Mouse (Mus musculus) cerebellum, adult 11-12 months (tissue): ENCODE measurements around the gene Smim5.

Experiments used
- DNase-seq: peaks from one replicate; pipeline ENCODE4 v3.0.0; 2022

Gene Smim5

DNA sequence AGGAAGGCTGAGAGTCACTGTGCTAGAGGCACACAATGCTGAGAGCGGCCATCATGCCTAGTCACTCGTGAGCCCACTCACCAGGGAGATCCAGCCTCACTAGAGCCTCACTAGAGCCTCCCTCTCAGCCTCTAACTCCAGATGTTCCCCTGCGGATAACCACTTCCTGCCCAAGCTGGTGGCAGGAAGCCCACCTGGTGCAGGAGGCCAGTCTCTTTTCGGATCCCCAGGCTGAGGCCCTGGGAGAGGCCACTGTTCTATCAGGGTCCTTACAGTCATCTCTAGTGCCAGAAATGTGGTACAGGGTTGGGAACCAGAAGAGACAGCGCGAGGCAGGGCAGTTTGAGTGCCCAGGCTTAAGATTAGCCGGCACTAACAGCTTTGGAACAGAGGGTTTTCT is 1.3 kb upstream of the Smim5 start:
- no peak for DNase-seq

- DNase-seq: peak; percentile 86
Observed at GRCm38 (mm10) chr11:115898886-115899285, 880 bp upstream of the Smim5 start.

- DNase-seq: no peak
Observed at GRCm38 (mm10) chr11:115900561-115901337, 983 bp downstream of the Smim5 start.

DNA sequence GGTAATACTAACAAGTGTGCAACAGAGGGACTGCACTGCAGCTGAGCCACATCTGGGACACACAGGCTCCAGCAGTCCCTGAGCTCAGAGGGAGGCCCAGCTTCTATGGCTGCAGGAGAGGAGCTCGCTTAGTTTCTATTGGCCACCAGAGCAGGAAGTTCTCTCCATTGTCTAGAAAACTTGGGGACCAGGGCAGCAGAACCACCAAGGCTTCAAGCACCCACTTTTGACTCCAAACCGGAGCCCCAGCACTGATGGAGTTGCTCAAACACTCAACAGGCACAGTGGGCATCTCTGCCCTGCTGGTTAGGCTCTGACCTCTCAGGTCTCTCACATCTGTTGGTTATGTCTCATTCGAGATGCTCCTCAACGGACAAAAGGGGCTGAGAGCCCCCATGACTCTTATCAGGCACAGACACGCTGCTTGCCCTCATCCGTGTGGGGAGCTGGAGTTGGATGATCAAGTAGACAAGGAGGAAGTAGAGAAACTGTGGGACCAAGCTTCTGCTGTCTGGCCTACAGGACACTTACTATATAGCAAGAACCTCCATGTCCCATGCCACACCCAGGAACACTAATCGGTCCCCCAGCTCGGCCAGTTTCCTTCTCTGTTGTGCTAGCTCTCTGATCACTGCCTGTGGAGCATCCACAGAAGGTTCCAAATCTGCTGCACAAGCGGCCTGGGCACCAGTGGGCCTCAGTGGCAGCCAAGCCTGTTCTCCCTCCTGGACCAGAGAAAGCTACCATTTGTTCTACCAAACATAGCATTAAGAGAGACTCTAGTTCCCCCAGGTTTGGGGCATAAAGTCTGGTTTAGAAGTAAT is 1.8 kb downstream of the Smim5 start:
- DNase-seq: no peak

GRCm38 (mm10) chr11:115902177-115902576 is 2.4 kb downstream of the Smim5 start:
- DNase-seq: no peak

DNA sequence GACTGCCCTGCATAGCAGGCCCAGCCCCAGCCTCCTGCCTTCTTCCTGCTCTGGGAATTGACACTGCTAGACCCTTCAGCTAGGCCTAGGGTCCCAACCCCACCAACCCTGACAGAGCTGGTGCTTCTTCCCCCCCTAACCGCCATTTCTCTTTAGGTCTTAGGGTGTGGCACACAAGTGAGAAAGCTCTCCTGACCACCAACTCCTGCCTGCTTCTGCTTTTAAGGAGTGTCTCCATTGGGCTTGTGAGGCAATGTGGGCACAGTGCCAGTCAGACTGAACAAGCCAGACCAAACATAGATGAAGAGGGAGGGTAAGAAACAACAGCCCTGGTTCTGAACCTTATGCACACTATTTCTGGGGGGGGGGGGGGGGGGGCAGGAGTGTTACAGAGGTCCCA is 3.1 kb downstream of the Smim5 start:
- no peak for DNase-seq

DNA sequence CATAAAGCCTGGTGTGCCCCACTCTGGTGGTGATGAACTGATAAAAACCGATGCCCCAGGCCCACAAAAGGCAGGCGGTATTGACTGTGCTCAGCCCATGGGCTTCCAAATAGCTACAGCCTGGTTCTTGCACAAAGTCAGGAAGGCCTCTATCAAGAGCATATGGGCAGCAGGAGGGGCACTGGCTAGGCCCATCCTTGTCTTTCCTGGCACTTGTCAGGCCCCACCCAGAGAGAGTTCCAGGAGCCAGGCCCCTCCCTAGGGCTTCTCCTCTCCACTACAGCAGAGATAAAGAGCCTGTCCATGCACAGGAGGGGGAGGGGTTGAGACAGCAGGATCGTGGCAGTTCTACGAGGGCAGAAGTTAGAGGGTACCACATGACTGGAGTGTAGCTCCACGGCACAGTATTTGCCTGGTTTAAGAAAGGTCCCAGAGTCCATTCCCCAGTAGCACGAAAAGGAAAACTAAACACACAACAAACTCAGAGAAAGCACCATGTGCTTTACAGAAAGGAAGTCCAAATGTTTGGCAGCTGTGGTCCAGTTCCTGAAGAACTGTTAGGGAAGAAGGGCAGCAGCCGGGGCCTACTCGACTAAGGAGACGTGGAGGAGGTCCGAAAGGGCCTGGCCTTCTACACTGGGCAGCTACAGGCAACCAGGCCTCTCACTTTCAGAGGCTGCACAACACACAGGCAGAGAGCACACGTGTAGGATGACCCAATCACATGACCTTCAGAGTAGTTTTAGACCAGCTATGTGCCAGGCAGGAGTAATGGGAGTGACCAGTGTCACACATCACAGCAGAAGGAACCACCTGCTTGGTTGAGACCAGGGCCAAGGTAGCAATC is 3.8 kb downstream of the Smim5 start:
- no peak for DNase-seq

GRCm38 (mm10) chr11:115904231-115904955 is 4.6 kb downstream of the Smim5 start:
- DNase-seq: no peak

- DNase-seq: no peak
Observed at GRCm38 (mm10) chr11:115904956-115905790, 5.4 kb downstream of the Smim5 start.

DNA sequence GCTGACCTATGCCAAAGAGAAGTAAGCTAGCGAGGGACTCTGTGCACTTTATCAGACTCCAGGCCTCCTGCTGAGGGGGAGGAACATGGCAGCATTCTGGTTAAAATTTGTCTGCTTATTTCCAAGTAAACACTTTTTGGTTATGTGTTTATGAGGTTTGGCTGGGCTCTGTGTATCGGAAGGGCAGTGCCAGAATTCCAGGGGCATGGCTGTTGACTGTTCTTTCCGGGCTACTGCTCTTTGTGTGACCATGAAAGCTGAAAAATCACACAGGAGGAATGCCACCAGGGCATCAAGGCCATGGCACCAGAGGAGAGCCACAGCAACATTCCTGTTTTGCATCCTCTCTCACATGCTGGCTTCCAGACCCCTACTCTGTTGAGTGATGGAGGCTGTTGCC is 6.3 kb downstream of the Smim5 start:
- DNase-seq: no peak

DNA sequence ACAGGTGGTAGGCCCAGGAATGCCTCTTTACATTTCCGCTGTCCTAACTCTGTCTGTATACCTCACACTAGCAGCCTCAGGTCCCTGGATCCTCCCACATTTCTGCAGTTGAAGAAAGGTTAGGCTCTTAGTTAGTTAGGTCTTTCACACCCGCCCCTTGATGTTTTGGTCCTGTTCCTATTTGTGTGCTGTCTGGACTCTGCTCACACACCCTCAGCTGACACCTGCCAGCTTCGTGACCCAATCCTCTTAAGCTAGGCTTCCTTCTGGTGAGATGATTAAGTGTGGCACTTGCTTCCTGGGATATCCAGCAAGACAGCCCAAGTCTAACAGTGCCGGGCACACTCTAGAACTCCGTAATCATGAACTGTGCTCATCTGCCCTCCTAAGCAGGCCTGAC is 6.8 kb downstream of the Smim5 start:
- DNase-seq: no peak

- DNase-seq: no peak
Observed at GRCm38 (mm10) chr11:115911134-115911561, 11.4 kb downstream of the Smim5 start.

DNA sequence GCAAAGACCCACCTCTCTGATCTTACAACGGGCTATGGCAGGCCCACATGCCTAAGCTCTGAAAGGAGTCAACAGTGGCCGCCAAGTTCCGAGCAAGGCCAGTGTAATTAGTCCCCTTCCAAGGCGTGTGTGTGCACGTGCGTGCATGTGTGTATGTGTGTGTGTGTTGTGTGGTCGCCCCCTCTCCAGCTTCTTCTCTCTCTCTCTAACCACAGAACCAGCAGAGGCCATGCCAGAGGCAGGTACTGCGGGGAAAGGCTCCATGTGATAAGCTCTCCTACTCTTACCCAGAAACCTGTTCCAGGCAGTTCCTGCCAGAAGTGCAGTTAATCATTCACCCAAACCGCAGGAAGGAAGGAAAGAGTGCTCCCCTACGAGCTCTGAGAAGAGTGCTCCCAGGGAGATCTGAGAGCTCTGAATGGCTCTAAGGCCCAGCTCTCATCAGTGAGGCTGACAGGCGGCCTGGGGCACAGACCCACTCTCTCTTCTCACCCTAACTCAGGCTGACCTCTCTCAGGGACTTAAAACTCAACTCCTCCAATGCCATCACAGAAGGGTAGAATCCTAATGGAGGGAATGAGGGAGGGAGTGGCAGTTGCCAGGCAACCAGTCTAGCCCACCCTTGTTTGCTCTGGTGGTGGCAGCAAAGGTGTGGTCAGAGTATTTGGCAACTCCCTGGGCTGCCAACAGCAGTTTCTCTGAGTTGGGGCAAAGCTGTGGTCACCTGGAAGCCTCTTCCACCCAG is 12.0 kb downstream of the Smim5 start, which contains the start of gene Smim6:
TSS of gene Smim6 (plus strand) at position 386 of the 745 bp plus-strand sequence.
- no peak for DNase-seq

DNA sequence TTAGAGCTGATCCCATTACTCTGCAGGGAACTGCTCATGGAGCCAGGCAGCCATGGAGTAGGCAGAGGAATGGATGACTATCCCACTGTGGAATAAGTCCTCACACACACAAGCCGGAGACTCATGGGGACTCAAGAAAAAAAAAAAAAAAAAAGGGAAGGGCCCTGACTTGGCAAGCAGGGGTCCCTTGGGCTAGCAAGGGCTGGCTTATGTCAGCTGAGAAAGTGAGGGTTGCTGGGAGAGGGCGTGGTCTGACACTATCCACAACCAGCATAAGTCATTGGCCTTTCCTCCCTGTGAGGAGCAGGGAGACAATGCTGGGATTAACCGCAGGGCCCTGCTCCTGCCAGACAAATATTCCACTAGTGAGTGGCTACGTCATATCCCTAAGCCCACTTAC is 16.8 kb downstream of the Smim5 start:
- DNase-seq: no peak

DNA sequence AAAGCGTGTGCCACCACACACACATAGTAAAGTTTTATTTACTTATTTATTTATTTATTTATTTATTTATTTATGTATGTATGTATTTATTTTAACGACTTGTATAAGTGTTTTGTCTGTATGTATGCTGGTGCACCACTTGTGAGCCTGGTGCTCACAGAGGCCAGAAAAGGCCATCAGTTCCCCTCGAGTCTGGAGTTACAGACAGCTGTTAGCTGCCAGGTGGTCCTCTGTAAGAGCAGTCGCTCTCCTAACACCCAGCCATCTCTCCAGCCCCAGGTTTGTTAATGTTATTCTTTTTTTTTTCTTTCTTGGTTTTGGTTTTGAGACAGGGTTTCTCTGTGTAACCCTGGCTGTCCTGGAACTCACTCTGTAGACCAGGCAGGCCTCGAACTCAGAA is 18.9 kb downstream of the Smim5 start:
- DNase-seq: no peak

GRCm38 (mm10) chr11:115919073-115919472 is 19.3 kb downstream of the Smim5 start:
- DNase-seq: no peak

DNA sequence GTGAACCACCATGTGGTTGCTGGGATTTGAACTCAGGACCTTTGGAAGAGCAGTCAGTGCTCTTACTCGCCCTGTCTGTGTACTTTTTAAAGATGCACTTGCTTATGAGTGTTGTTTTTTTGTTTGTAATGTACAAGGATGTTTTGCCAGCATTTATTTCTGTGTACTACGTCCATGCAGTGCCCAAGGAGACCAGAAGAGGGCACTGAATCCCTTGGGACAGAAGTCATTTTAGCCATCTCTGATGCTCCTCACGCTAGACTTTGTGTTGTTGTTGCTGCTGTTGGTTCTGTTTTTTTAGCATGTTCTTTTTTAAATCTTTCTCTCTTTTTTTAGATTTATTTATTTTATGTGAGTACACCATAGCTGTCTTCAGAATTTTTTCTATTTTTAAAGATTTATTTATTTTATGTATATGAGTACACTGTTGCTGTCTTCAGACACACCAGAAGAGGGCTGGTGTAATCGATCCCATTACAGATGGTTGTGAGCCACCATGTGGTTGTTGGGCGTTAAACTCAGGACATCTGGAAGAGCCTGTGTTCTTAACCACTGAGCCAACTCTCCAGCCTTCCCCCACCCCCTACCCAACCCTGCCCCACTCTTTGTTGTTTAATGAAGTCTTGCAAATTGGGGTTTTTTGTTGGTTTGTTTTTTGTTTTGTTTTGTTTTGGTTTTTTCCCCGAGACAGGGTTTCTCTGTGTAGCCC is 20.5 kb downstream of the Smim5 start:
- peak; percentile 27 for DNase-seq

DNA sequence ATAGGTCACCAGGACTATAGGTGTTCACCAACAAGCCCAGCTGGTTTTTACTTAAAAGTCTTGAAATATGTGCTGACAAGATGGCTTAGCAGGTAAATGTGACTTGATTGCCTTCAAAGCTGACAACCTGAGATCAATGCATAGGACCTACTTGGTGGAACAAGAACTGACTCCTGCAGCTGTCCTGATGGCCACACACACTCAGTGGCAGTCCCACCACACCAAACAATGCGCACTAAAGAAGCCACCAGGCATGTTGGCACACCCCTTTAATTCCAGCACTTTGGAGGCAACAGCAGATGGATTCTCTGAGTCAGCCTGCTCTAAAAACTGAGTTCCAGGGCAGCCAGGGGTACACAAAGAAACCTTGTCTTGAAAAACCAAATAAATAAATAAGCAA is 22.2 kb downstream of the Smim5 start:
- DNase-seq: no peak

DNA sequence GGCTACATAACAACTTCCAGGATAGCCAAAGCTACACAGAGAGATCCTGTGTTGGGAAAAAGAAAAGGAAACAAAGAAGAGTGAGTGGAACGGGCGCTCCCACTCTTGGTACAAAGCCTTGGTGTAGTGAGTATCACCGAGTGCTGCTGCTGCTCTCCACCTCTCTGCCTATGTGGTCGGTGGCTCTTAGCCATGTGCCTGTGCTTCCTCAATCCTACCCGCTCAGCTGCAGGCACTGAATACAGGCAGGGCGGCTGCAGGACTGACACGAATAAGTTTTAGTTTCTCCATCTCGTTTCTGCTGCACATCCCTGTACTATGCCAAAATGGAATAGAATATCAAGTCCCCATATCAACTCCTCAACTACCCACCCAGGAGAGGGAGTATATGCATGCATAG is 29.3 kb downstream of the Smim5 start:
- no peak for DNase-seq

GRCm38 (mm10) chr11:115929818-115930217 is 30.1 kb downstream of the Smim5 start:
- no peak for DNase-seq
